Mouse (Mus musculus) megakaryocyte, embryonic 14.5 days (primary cell): ENCODE data around the gene Gucy1a1.

Source experiments
- FLI1 ChIP-seq: IDR thresholded peaks from 2 replicates; pipeline ENCODE4 v1.6.1; 2012; ENCODE audit warnings: low read length, inconsistent platforms, mixed read lengths
- GATA1 ChIP-seq: IDR thresholded peaks from 3 replicates; pipeline ENCODE4 v1.6.1; 2012; ENCODE audit warnings: mixed read lengths, low read length, inconsistent platforms, borderline replicate concordance

- TF ChIP-seq FLI1 (no peak), GATA1 (no peak)
Observed at GRCm38 (mm10) chr3:82043676-82044075, 101.9 kb downstream of the Gucy1a1 start.
